Mouse (Mus musculus): ENCODE data around the gene Frmd7. TPM values are rescaled to one million over a fixed set of nuclear protein-coding genes. Genes with fewer than 3 reads are reported as not detected.

Frmd7 gene
- polyA plus RNA-seq, 1 experiment from 2014 or later: not detected

Other genes starting within 250 kb of the Frmd7 start
- gene Stk26, start 101.7 kb downstream of the Frmd7 start, polyA plus RNA-seq (2016; fragmentation: Nextera tagmentation; extraction: Ambion mirVana): 1.1 and 1.9 TPM in 2 replicates
- 22.3 and 24.4 TPM in 2 replicates for gene Rap2c, start 75.3 kb upstream of the Frmd7 start, polyA plus RNA-seq (2016; fragmentation: Nextera tagmentation; extraction: Ambion mirVana)

Data from midbrain, embryonic 12.5 days (tissue).